Mouse (Mus musculus): Measurements from ENCODE around the gene Fhod1.

Fhod1 gene

DNA sequence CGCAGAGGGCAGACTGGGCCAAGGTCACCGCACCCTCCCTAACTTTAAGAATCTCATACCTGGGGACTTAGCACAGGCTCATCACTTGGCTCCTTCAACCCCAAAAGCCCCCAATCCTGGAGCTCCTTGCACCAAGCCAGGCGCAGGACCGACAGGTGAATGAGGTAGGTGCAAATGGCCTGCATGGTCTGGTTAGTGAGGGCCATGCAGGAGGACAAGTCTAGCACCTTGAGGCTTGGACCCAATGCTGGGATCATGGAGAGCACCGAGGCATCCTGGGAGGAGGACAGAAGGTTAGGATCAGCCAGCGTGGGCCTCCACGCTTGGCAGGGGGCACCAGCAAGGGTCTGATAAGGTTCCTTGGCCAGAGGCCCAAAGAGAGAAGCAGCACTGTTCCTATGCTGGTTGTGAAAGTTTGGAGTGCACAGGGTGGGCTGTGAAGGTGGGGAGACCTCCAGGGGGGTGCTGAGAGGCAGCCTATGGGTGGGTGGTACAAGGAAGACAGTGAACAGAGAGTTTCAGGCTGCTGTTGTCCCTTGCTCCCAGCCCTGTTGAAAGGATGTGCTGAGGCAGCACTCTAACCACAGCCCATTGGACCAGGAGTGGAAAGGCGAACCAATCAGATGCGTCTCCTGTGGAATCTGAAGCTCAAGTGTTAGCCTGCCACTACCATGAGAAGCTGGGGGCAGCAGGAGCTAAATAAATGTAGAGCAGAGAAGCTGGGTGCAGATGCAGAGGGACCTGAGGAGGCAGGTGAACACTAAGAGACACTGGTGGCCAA lies 33.9 kb downstream of the Fhod1 start:
- DNase-seq = no peak

DNA sequence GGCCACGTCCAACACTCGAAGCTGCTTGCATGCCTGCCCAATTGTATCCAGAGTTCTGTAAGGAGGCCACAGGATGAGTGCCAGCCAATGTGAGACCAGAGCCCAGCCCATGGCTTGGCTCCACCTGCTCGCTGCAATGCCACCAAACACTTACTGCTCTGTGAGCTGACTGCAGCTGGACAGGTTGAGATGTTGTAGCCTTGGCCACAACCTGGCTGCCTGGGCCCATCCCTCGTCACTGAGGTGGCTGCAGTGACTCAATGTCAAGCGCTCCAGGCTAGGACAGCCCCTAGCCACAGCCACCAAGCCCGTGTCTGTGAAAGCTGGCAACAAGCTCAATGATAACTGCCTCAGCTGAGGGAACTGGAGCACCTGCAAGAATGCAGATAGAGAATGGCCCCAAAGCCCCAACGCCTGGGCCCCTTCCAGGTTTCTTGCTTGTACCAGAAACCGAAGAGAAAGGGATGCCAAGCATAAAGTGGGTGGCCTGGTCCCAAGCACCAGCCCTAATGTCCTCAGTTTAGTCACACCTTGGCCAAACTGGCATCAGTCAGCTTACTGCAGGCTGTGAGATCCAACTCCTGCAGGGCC lies 34.8 kb downstream of the Fhod1 start:
- no peak for DNase-seq

DNA sequence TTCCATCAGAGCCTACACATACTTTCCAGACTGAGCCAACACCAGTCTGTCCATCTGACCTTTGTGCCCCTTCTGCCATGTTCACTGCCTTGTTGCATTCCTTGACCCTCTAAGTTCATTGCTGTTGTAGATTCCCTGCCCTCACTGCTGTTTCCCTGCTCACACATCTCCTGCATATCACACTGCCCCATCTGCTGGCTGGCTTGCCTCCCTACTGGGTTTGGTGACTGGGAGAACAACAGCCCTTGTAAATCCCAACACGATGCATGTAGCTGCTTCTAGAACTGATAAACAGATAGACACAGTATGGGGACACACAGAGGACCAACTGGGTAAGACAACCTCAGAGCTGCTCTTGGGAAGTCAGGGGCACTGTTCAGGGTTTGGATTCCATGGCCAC lies 36.0 kb downstream of the Fhod1 start:
- DNase-seq = no peak

DNA sequence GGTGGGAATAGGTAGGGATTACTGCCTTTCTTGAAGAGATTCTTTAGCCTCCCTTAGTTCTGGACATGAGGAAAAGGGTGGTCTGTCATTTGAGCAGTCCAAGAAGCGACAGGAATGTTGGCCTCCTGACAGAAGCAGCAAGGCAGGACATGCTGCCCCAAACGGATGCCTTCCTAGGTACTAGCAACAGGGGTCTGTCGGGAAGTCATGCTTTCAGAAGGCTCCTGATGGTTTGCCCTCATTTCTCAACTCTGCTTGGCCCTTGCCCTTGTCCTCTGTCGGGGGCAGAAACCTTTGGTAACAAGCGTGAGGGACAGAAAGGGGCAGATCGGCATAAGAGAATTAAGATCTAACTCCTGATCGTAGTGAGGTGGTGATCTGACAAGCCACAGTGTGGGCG lies 37.6 kb downstream of the Fhod1 start:
- DNase-seq = no peak

DNA sequence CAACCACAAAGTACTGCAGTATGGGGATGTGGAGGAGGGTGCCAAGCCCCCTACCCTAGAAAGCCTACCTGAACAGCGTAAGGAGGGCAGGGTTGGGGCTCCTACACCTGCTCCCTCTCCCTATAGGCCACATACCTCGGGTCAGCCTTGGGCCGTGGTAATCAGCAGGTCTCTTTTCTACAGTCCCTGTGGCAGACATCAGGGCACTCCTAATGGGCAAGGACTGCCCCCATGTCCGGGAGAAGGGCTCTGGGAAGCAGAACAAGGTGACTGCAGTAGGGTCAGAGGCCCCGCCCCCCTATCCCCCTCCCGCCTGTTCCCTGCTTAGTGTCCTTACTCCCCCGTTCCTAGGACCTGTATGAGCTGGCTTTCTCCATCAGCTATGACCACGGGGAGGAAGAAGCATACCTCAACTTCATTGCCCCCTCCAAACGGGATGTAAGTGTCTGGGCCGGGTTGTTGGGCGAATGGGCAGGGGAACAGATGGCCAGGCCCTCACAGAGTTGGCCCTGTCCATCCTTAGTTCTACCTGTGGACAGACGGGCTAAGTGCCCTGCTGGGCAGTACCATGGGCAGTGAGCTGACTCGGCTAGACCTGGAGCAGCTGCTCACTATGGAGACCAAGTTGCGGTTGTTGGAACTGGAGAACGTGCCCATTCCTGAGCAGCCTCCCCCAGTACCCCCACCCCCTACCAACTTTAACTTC lies 38.5 kb downstream of the Fhod1 start:
- no peak for DNase-seq

DNA sequence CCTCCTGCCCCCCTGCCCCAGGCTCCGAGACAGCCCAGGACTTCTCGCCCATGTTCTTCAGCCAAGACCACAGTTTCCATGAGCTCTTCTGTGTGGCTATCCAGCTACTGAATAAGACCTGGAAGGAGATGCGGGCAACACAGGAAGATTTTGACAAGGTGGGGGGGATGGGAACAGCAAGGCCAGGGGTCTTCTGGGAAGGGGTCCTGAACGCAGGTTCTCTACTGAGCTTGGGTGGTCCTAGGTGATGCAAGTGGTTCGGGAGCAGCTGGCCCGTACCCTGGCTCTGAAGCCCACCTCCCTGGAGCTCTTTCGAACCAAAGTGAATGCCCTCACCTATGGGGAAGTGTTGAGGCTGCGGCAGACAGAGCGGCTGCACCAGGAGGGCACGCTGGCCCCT lies 39.3 kb downstream of the Fhod1 start:
- DNase-seq = no peak

DNA sequence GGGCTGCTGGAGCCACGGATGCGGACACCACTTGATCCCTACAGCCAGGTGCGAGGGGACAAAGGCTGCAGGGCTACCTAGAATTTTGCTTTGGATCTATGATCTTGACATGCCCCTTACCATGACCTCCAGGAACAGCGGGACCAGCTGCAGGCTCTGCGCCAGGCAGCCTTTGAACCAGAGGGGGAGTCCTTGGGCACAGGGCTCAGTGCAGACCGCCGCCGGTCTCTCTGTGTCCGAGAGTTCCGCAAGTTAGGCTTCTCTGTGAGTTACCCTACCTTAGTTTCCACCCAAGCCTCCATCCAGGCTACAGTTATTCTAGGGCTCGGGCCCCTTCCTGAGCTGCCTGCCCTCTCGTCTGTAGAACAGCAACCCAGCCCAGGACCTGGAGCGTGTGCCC lies 40.1 kb downstream of the Fhod1 start:
- DNase-seq = no peak

DNA sequence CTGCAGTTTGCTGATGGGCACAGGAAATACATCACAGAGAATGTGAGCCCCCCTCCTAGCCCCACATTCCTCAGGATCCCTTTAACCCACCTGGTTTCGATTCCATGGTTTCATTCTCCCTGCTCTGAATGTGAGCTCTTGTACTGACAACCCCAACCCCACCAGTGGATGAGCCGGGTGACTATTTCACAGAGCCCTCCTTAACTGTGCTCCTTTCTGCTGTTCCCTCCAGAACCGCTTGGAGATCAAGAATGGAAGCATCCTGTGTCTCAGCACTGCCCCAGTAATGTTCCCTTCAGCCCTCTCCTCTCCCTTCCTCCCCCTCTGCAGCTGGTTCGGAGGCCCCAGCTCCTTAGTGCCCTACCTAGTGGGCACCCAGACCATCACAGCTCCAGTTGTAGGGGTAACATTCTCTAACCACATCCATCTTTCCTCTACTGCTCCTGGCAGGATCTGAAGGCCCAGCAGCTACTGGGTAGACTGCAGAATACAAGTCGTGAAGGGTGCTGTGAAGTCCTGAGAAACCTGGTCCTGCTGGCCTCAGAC lies 41.5 kb downstream of the Fhod1 start:
- DNase-seq = no peak

DNA sequence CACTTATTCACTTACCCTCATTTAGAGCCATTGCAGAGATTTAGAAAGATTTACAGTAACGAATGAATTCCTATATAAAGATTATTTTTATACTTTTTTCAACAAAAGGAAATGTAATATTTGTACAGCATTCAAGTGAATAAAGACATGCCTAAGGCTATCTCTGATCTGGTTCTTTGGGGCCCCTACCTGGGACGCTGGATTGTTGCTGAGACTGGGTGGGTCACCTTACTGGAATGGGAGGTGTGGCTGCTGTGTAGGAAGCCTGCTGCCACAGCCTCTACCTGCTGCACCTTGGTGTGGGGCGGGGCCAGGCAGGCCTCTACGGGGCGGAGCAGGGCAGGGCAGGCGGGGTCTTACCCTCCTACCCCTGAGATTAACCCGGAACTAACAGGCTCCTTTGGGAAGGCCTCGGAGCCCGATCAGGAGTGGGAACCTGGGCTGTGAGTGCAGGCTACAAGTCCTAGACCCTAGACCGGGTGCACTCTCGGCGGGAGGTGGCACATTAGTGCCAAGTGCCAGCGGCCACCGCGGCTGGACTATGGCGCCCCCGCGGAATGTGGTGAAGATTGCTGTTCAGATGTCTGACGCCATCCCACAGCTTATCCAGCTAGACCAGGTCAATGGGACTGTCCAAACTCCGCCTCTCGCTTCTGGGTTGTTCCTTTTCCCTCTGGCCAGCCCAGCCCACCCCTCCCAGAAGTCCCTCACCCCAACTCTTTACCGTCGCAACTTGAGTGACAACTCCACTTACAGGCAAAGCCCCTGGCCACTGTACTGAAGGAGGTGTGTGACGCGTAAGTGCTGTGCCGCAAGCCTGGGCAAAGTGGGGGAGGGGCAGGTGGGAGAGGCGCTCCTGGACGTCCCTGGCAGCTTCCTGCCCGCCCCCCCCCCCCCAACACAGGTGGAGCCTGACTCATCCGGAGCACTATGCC lies 42.3 kb downstream of the Fhod1 start, which contains the start of gene Elmo3:
Gene Elmo3, plus strand, starts transcription at position 391 of the 935 bp plus-strand sequence.
- DNase-seq = peak; percentile 61

DNA sequence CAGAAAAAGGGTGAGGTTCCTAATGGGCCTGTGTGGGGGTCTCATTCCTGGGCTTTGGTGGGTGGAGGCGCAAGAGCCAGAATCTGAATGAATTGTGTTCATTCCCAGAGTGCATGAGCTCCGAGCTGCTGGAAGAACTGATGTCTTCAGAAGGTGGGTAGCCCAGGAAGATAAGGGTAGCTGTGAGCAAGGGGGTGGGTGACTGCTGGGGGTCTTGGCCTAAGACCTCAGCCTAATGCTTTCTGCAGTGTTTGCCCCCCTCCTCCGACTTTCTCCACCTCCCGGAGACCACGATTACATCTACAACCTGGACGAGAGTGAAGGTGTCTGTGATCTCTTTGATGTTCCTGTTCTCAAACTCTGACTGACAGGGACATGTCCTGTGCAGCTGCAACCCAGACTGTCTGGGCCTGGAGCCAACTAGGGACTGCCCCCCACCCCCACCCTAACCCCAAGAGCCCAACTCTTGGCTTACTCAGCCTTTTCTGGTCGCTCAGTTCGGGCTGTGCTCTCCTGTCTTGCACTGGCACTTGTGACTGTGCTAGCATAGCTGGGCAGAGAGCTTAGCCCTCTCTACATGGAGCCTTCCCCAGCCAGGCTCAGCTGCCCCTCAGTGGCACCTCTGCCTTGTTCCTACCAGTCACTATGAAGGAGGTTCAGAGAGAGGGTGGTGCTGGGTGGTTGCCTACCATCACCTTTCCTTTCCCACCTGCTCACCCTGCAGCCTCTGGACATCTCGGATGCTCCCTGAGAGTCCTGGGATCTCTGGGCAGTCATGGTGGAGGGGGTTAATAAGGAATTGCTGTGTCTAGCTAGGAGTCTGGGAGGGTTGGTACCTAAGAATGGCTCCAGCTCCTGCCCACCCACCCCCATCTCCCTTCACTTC lies 43.2 kb downstream of the Fhod1 start:
- no peak for DNase-seq

DNA sequence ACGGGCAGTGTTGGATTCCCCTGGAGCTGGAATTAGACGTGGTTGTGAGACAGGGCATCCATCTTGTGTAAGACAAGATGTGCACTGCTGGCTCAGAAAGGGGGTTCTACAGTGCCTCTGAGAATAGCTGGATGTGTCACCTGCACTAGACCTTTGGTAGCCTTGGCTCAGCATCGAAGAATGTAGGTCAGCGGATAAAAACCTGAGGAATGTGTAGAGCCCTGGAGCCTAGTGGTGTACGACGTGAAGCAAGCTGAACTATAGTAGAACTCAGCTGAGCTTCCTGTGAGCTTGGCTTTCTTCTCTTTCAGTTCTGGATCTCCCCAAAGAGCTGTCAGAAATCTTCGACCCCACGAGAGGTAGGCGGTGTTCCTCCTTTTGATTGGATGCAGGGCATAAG lies 43.9 kb downstream of the Fhod1 start:
- no peak for DNase-seq

DNA sequence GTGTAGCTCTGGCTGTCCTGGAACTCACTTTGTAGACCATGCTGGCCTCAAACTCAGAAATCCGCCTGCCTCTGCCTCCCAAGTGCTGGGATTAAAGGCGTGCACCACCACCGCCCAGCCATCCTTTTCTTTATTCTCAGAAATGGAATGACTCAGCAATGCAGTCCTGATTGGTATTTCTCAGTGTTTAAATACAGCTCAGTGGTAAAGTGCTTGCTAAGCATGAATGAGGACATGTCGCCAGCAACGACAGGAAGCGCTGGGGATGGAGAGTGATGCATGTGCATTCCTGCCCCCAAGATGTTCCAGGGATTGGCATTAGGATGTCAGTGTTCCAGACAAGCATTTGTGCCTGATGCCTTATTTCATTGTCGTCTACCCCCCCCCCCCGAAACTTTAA lies 44.4 kb downstream of the Fhod1 start:
- no peak for DNase-seq

DNA sequence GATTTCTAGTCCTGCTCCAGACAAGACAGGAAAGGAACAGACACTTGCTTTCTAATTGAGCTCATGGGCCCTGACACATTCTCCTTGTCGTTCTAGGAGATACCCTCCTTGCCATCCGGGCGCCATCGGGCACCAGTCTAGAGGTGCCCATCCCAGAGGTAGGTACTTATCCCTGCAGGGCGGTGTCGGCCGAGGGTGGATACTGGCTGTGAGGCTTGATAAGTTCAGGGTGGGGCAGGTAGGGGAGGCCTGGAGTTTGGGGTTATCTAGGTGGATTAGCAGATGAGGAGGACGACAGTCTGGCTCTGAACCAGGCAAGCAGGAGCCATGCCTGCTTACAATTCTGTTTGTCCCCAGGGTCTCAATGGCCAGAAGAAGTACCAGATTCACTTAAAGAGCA lies 47.8 kb downstream of the Fhod1 start:
- no peak for DNase-seq

DNA sequence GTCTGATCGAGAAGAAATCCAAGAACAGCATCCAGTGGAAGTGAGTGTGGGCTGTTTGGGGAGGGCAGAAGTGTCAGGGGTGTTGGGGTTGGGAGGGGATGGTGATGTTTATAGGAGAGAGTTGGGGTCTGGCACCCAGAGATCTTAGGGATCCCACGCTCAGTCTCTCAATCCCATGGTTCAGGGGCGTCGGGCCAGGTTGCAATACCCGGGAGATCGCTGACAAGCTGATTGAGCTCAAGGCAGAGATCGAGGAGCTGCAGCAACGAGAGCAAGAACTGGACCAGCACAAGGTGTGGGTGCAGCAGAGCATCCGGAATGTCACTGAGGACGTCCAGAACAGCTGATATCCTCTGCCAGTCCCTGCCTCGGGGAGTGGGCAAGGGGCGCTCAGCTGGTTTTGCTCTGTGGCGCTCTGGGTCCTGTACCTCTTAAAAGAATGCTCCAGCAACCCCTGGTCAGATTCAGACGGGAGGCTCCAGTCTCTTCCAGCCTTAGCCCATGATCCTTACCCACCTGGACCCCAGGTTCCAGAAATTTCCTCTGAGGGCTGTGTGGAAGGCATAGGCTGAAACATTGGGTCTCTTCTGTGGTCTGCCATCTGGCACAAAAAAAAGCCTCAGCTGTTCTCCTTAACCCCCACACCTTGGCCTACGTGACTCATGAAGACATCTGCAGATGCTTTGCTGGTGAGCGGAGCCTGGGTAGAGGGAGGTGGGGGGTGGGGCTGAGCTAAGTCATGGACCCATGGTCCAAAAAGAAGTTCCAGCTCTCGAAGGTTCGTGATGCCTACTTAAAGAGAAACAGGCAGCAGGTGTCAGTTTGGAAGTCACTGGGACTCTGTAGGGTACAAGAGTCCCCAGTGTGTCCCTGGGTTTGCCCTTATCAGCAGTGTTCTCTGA lies 49.2 kb downstream of the Fhod1 start:
- DNase-seq = no peak

DNA sequence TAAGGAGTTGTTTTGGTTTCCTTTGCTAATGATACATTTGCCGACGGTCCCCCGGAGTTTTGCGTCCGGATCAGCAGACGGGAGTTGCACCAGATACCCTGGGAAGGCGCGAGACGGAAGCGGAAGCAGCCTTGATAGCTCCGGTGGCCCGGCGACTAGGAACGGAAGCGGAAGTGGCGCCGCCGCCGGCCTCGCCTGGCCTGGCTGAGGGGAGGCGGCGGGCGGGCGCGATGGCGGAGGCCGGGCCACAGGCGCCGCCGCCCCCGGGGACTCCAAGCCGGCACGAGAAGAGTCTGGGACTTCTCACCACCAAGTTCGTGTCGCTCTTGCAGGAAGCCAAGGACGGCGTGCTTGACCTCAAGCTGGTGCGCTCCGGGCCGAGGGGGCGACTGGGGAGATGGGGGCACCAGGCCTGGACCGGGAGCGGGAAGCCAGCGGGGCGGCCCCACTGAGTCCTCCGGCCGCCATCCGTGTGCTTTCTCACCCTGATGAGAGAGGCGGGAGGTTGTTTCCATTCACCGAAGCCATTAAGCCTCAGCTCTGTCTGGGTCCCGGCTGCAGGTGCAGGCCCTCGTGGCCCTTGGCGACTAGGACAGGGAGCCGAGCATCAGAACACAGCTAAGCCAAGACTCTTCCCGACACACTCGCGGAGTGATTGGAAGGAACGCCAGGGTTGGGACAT lies 50.1 kb downstream of the Fhod1 start, which contains the start of gene E2f4:
Gene E2f4, plus strand, starts transcription at position 153 of the 682 bp plus-strand sequence.
- DNase-seq = peak; percentile 95

DNA sequence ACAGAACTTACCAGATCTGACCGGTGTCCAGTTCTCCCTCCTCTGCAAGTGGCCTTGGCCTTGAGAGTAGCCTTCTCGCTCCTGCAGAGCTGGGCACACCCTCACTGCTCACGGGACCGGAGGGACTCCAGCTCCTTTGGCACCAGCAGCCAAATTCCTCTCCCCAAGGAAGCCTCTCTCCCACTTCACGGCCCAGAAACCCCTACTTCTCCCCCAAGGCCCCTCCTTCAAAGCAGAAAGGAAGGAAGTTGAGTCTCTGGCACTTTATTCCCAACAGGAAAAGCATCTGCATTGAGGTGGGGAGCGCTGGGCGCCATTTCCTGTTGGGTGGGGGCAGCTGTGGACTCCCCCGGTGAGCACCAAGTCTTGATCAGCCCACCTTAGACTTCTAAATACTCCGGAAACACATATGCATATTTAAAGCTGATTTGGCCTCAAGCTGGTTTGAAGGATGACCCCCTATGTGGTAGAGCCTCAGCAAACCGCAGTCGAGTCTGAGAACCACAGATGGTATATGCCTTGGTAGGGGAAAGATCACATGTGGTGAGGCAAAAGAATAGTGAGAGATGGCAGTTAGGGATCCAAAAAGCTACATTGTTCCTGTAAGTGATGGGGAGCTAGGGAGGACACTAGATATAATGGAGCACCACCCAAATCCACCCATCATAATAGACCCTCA lies 51.7 kb downstream of the Fhod1 start, which contains the start of gene Exoc3l:
Gene Exoc3l, minus strand, starts transcription at position 207 of the 679 bp plus-strand sequence.
- DNase-seq = no peak

DNA sequence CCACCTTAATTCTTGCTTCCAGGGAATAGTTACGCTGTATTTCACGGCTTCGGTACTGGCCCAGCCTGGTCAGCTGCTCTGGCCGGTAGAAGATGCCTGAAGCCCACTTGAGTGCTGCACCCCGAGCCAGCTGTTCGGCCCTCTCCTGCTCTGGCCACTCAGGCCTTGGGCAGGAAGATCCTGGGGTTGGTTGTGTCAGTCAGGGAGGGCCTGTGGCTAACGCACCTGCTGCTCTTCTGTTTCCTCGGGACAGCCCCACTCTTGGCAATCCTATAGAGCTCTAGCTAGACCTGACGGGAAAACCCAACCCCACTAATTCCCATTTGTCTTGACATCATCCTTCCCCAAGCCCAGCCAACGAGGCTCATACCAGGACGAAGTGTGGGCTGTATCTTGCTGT lies 52.5 kb downstream of the Fhod1 start:
- DNase-seq = no peak

DNA sequence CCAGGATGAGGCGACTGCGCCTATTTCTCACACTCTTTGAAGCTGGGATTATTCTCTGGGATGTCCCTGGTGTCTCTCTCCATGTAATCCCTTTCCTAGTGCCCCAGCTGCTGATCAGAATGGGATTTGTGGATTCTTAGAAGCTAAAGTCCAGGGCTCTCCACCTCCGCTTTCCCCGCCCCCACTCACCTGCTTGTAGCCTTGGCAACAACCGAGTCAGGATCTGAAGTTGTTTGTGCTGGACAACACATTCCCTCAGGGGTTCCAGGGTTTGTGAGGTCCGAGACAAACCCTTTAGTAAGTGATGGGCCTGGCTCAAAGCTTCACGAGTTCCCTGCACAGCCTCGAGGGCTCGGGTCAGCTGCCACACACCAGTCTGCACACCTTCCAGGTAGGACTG lies 53.0 kb downstream of the Fhod1 start:
- DNase-seq = no peak

DNA sequence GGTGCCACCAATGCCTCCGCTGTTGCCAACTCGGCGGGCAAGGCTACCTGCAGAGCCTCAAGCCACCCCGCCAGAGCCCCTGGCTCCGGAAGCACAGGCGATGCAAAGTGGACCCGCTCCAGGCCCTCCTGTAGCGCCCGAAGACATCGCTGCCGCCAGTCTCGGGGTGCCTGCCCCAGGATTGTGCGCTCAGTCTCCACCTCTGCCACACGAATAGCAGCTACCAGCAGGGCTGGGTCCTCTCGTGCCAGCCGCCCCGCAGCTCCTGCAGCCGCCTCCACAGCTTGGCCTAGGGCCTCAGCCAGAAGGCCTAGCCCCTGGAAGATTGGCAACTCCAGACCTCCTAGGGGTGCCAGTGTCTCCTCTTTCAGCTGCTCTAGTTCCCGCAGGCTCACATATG lies 54.3 kb downstream of the Fhod1 start:
- no peak for DNase-seq
